Mouse (Mus musculus): ENCODE data around the gene Fggy. TPM values are rescaled to one million over a fixed set of nuclear protein-coding genes. Genes with fewer than 3 reads are reported as not detected.

The Fggy gene
- total RNA-seq, 1 experiment, result 8.2 TPM

DNA sequence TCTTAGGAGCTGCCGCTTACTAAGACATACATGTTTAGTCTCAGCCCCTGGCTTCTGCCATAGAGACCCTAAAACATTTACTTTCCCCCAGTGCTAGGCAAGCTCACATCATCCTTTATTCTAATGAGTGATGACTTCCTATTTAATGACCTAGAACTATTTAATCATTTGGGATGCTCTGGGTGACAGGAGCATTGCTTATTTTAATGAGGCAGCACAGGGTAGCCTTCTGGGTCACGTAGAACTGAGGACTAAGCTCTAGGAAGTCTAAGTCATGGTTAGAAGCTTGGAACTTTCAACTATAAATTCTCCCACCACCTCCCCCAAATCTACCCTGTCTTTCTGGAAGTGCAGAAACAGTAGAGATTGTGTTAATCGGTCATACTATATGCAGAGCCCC, 111.2 kb downstream of the Fggy start:
- DNase-seq (ENCODE audit: low read depth, low spot score), result no peak
- no peaks in the 10 kb centered on the region for H3K36me3 ChIP-seq (ENCODE audit: control insufficient read depth, insufficient read depth, low read length, poor library complexity, severe bottlenecking)
- no peak overlapping the region for H3K27ac ChIP-seq (ENCODE audit: insufficient read depth, low read depth, low read length, poor library complexity, severe bottlenecking)
- no peaks in the 10 kb centered on the region for H3K4me1 ChIP-seq (ENCODE audit: control insufficient read depth in 2 of 2, insufficient read depth in 2 of 2, low read length in 2 of 2, poor library complexity in 1 of 2)
- no peak overlapping the region for H3K9ac ChIP-seq (ENCODE audit: insufficient read depth, low read depth, low read length, poor library complexity, severe bottlenecking)
- no peaks in the 10 kb centered on the region for H3K9me3 ChIP-seq (ENCODE audit: control insufficient read depth, insufficient read depth, low read depth, low read length)
- no peak for TF ChIP-seq CHD2 (IDR thresholded peaks at IDR 0.05; ENCODE audit: low read depth, low read length)
- TF ChIP-seq MAFK (IDR thresholded peaks at IDR 0.05; ENCODE audit: insufficient read depth, low read depth, low read length), result no peak
- no peak for TF ChIP-seq HCFC1 (IDR thresholded peaks at IDR 0.05; ENCODE audit: borderline replicate concordance, insufficient read depth, low read length)
- TF ChIP-seq ZC3H11A (IDR thresholded peaks at IDR 0.05; ENCODE audit: borderline replicate concordance, low read depth, low read length), result no peak
- TF ChIP-seq ZNF384 (IDR thresholded peaks at IDR 0.05; ENCODE audit: low read depth, low read length), result no peak
- in situ Hi-C loops (cut with MboI; ENCODE audit: low sequenced_read_pairs in 2 of 2, unreplicated experiment in 2 of 2), result no loop called here
- no peak overlapping the region for H3K4me3 ChIP-seq (ENCODE audit: insufficient read depth in 1 of 2, low read depth in 1 of 2, low read length in 2 of 2, poor library complexity in 1 of 2, severe bottlenecking in 1 of 2)

DNA sequence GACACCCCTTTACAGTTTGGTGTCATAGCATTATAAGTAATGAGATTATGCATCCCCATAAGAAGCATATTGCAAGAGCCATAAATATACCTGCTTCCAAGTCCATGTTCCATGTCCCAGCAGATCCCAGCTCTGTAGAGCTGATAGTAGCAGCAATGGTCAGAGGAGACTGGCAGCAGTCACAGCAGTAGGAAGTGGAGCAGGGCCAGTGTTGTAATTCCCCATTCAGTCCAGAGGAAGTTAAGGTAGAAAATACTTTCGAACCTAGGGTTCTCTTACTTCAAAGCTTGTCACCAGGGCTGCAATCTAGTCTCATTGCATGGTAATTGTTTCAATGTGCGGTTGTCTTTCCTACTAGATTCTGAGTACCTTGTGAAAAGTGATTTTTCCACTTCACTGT, 112.0 kb downstream of the Fggy start:
- Histone ChIP-seq H3K36me3 (ENCODE audit: control insufficient read depth, insufficient read depth, low read length, poor library complexity, severe bottlenecking) (no peaks in the 10 kb centered on the region), H3K27ac (ENCODE audit: insufficient read depth, low read depth, low read length, poor library complexity, severe bottlenecking) (no peak overlapping the region), H3K4me3 (ENCODE audit: insufficient read depth in 1 of 2, low read depth in 1 of 2, low read length in 2 of 2, poor library complexity in 1 of 2, severe bottlenecking in 1 of 2) (no peak overlapping the region), H3K4me1 (ENCODE audit: control insufficient read depth in 2 of 2, insufficient read depth in 2 of 2, low read length in 2 of 2, poor library complexity in 1 of 2) (no peaks in the 10 kb centered on the region), H3K9me3 (ENCODE audit: control insufficient read depth, insufficient read depth, low read depth, low read length) (no peaks in the 10 kb centered on the region), H3K9ac (ENCODE audit: insufficient read depth, low read depth, low read length, poor library complexity, severe bottlenecking) (no peak overlapping the region)
- DNase-seq (ENCODE audit: low read depth, low spot score), result no peak
- no peak for TF ChIP-seq HCFC1 (IDR thresholded peaks at IDR 0.05; ENCODE audit: borderline replicate concordance, insufficient read depth, low read length)
- no peak for TF ChIP-seq ZC3H11A (IDR thresholded peaks at IDR 0.05; ENCODE audit: borderline replicate concordance, low read depth, low read length)
- TF ChIP-seq MAFK (IDR thresholded peaks at IDR 0.05; ENCODE audit: insufficient read depth, low read depth, low read length), result no peak
- no peak for TF ChIP-seq CHD2 (IDR thresholded peaks at IDR 0.05; ENCODE audit: low read depth, low read length)
- TF ChIP-seq ZNF384 (IDR thresholded peaks at IDR 0.05; ENCODE audit: low read depth, low read length), result no peak
- in situ Hi-C loops (cut with MboI; ENCODE audit: low sequenced_read_pairs in 2 of 2, unreplicated experiment in 2 of 2), result no loop called here

- TF ChIP-seq MAFK (IDR thresholded peaks at IDR 0.05; ENCODE audit: insufficient read depth, low read depth, low read length) (no peak), ZC3H11A (IDR thresholded peaks at IDR 0.05; ENCODE audit: borderline replicate concordance, low read depth, low read length) (no peak), ZNF384 (IDR thresholded peaks at IDR 0.05; ENCODE audit: low read depth, low read length) (no peak), CHD2 (IDR thresholded peaks at IDR 0.05; ENCODE audit: low read depth, low read length) (no peak), HCFC1 (IDR thresholded peaks at IDR 0.05; ENCODE audit: borderline replicate concordance, insufficient read depth, low read length) (no peak)
- no peaks in the 10 kb centered on the region for H3K9me3 ChIP-seq (ENCODE audit: control insufficient read depth, insufficient read depth, low read depth, low read length)
- H3K4me1 ChIP-seq (ENCODE audit: control insufficient read depth in 2 of 2, insufficient read depth in 2 of 2, low read length in 2 of 2, poor library complexity in 1 of 2), result no peaks in the 10 kb centered on the region
- no peak overlapping the region for H3K9ac ChIP-seq (ENCODE audit: insufficient read depth, low read depth, low read length, poor library complexity, severe bottlenecking)
- H3K4me3 ChIP-seq (ENCODE audit: insufficient read depth in 1 of 2, low read depth in 1 of 2, low read length in 2 of 2, poor library complexity in 1 of 2, severe bottlenecking in 1 of 2), result no peak overlapping the region
- in situ Hi-C loops (cut with MboI; ENCODE audit: low sequenced_read_pairs in 2 of 2, unreplicated experiment in 2 of 2), result no loop called here
- DNase-seq (ENCODE audit: low read depth, low spot score), result no peak
- H3K36me3 ChIP-seq (ENCODE audit: control insufficient read depth, insufficient read depth, low read length, poor library complexity, severe bottlenecking), result no peaks in the 10 kb centered on the region
- H3K27ac ChIP-seq (ENCODE audit: insufficient read depth, low read depth, low read length, poor library complexity, severe bottlenecking), result no peak overlapping the region
Measured at GRCm38 (mm10) chr4:95670559-95670958, 113.3 kb downstream of the Fggy start.

GRCm38 (mm10) chr4:95672039-95672438, 114.7 kb downstream of the Fggy start:
- TF ChIP-seq HCFC1 (IDR thresholded peaks at IDR 0.05; ENCODE audit: borderline replicate concordance, insufficient read depth, low read length) (no peak), CHD2 (IDR thresholded peaks at IDR 0.05; ENCODE audit: low read depth, low read length) (no peak), MAFK (IDR thresholded peaks at IDR 0.05; ENCODE audit: insufficient read depth, low read depth, low read length) (no peak), ZNF384 (IDR thresholded peaks at IDR 0.05; ENCODE audit: low read depth, low read length) (no peak), ZC3H11A (IDR thresholded peaks at IDR 0.05; ENCODE audit: borderline replicate concordance, low read depth, low read length) (no peak)
- Histone ChIP-seq H3K27ac (ENCODE audit: insufficient read depth, low read depth, low read length, poor library complexity, severe bottlenecking) (no peak overlapping the region), H3K9me3 (ENCODE audit: control insufficient read depth, insufficient read depth, low read depth, low read length) (no peaks in the 10 kb centered on the region), H3K4me3 (ENCODE audit: insufficient read depth in 1 of 2, low read depth in 1 of 2, low read length in 2 of 2, poor library complexity in 1 of 2, severe bottlenecking in 1 of 2) (no peak overlapping the region), H3K4me1 (ENCODE audit: control insufficient read depth in 2 of 2, insufficient read depth in 2 of 2, low read length in 2 of 2, poor library complexity in 1 of 2) (no peaks in the 10 kb centered on the region), H3K36me3 (ENCODE audit: control insufficient read depth, insufficient read depth, low read length, poor library complexity, severe bottlenecking) (no peaks in the 10 kb centered on the region), H3K9ac (ENCODE audit: insufficient read depth, low read depth, low read length, poor library complexity, severe bottlenecking) (no peak overlapping the region)
- no peak for DNase-seq (ENCODE audit: low read depth, low spot score)
- in situ Hi-C loops (cut with MboI; ENCODE audit: low sequenced_read_pairs in 2 of 2, unreplicated experiment in 2 of 2), result no loop called here

DNA sequence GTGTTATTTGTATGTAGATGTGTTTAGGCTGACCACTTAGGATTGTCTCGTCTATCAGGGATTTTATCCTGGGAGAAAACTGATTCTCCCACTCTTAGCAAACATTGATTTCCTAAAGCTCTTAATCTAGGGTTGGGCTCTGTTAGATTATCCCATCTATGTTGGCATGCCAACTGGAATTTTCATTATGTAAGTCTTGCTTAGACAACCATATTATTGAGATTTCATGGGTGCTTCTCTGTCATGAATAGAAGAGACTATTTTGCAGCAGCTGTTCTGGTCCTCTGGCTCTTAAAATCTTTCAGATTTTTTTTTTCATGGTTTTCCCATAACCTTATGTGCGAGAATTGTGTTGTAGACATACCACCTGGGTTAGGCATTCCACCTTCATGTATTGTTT, 119.1 kb downstream of the Fggy start:
- no peaks in the 10 kb centered on the region for H3K4me1 ChIP-seq (ENCODE audit: control insufficient read depth in 2 of 2, insufficient read depth in 2 of 2, low read length in 2 of 2, poor library complexity in 1 of 2)

More for the DNA sequence above, 119.1 kb downstream of the Fggy start:
- H3K9me3 ChIP-seq (ENCODE audit: control insufficient read depth, insufficient read depth, low read depth, low read length), result no peaks in the 10 kb centered on the region
- in situ Hi-C loops (cut with MboI; ENCODE audit: low sequenced_read_pairs in 2 of 2, unreplicated experiment in 2 of 2), result no loop called here
- no peak for DNase-seq (ENCODE audit: low read depth, low spot score)
- no peak overlapping the region for H3K27ac ChIP-seq (ENCODE audit: insufficient read depth, low read depth, low read length, poor library complexity, severe bottlenecking)
- no peak overlapping the region for H3K9ac ChIP-seq (ENCODE audit: insufficient read depth, low read depth, low read length, poor library complexity, severe bottlenecking)
- H3K4me3 ChIP-seq (ENCODE audit: insufficient read depth in 1 of 2, low read depth in 1 of 2, low read length in 2 of 2, poor library complexity in 1 of 2, severe bottlenecking in 1 of 2), result no peak overlapping the region
- no peaks in the 10 kb centered on the region for H3K36me3 ChIP-seq (ENCODE audit: control insufficient read depth, insufficient read depth, low read length, poor library complexity, severe bottlenecking)
- no peak for TF ChIP-seq HCFC1 (IDR thresholded peaks at IDR 0.05; ENCODE audit: borderline replicate concordance, insufficient read depth, low read length)
- TF ChIP-seq CHD2 (IDR thresholded peaks at IDR 0.05; ENCODE audit: low read depth, low read length), result no peak

Data from ES-E14 (cell line).